Mouse (Mus musculus): Measurements from ENCODE around the gene Itpr1. TPM values are rescaled to one million over a fixed set of nuclear protein-coding genes. Genes with fewer than 3 reads are reported as not detected.

Itpr1 gene
- total RNA-seq (2021) = 10 to 100 TPM; 57.3 to 63.4 TPM
- long read RNA-seq, experiment 1, partial matches to known transcripts = 1 of 4 reads
- long read RNA-seq, experiment 1, other reads (novel, unspliced or antisense) = 3 of 4 reads
- long read RNA-seq, experiment 2, partial matches to known transcripts = 1 of 5 reads
- long read RNA-seq, experiment 2, other reads (novel, unspliced or antisense) = 4 of 5 reads

DNA sequence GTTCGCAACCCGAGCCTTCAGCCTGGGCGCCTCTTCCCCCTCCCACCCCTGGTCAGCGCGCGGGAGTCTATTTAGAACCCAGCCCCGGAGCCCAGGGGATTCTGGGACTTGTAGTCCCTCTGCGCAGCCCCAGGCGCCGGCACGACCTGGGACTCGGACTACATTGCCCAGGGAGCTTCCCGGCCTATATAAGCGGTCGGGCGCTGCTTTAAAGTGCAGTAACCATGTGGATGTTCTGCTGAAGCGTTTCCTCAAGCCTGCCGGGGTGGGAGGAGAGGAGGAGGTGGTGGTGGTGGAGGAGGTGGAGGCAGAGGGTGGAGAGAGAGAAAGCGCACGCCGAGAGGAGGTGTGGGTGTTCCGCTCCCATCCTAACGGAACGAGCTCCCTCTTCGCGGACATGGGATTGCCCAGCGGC, at the start of gene Itpr1:
Gene Itpr1, plus strand, starts transcription at position 216 of the 415 bp plus-strand sequence.
- intact Hi-C loops (cut with DNase I) = loop anchor here (5.0 kb wide), 2 partner anchors 116 to 119 kb away; no protein-coding TSS in a partner anchor
- DNase-seq = peak; percentile 97

DNA sequence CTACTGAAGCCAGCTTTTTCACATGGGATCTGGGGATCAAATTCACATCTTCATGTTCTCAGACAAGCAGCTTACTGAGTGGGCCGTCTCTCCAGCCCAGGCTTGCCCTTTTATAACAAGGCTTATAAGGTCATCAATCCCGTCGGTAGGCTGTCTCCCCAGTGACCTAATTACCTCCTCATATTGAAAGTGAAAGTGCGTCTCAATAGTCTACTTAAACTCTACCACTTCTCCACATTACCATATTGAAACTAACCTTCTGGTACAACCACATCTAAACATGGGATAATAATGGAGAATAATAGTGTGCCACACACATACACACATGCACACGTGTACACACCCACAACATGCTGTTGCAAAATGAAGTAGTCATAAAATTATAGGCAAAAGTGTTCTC, 48.0 kb upstream of the Itpr1 start:
- DNase-seq = no peak
- intact Hi-C loops (cut with DNase I) = no loop called here

DNA sequence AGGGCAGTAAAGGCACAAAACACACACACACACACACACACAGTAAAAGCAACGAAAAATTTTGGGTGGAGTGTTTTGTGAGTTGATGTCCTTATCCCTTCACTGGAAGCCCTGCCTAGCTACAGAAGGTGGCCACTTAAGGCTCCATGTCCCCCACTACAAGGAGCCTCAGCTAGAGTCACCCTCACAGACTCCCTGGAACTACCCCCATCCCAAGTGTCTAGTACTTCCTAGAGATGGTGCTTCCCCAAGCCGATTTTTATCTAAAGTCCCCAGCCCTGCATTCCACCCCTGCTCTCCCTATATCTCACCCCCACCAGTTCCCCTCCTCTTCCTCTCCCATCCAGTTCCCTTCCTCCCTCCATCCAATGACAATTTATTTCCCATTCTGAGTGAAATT, 47.3 kb upstream of the Itpr1 start:
- intact Hi-C loops (cut with DNase I) = no loop called here
- no peak for DNase-seq

DNA sequence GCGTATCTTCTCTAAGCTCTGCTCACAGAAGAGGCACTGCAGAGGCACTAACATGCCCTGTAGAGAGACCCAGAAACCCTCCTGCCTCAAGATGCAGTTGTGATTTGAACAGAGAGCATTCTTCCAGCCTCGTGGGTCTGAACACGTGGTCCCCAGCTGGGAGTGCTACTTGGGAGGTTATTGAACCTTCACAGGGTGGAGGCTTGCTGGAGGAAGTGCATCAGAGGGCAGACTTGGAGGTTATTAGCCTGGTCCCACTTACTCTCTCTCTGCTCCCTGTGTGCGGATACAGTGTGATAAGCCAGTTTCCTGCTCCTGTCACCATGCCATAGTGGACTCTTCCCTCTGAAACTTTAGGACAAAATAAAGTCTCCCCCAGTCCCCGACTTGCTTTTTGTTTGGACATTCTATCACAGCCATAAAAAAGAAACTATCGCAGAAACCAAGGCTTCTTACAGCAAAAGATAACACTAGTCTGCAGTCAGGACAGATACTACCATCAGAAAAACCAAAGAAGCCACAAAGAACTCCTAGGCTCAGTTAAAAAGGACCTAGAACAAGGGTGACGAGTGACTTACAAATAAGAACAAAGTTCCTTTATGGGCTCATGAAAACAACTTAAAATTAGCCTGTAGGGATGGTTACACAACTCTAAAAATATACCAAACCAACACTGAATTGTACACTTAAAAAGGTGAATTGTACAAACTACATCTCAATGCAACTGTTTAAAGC, 44.8 kb upstream of the Itpr1 start:
- no peak for DNase-seq
- intact Hi-C loops (cut with DNase I) = no loop called here

DNA sequence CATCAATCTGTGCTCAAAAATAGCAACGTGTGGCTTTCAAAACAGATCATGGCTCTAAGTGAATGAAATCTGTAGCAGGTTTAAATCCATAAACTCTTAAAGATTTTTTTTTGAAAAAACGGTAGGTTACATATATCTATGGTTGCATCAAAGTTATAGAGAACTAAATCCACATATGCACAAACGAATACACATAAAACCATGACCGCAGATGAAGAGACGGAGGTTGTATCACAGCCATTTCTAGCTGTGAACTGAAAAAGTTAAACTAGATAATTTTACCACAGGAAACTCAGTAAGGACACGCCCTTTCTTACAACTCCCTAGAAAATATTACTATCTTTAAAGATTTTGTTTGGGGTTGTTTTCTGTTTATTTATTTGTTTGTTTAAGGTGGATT, 44.2 kb upstream of the Itpr1 start:
- DNase-seq = no peak
- intact Hi-C loops (cut with DNase I) = no loop called here

DNA sequence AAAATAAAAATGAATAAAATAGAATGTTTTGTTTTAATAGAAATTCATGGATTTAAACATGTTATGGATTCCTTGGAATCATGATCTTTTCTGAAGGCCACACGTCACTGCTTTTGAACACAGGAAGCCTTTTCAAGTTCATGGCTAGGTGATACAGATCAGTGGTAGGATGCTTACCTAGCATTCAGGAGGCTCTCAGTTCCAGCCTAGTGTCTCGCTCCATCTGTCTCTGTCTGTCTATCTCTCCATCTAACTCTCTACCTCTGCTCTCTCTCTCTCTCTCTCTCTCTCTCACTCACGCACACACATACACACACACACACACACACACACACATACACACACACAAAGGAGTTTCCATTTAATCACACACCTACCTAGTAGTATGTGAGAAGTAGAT, 43.4 kb upstream of the Itpr1 start:
- DNase-seq = no peak
- intact Hi-C loops (cut with DNase I) = no loop called here

DNA sequence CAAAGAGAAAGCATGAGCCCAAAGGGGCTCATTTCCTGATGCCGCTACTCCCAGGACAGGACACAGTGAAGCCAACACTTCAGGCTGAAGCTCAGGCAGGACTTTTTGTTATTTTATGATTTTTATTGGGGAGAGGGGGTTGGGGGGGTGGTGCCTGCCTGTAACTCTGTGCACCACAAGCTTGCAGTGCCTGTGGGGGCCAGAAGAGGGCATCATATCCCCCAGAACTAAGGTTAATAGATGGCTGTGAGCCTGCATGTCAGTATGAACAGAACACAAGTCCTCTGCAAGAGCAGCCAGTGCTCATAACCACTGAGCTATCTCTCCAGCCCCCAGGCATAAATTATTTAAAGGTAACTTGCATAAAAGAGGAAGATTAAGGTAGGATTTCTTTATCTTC, 40.7 kb upstream of the Itpr1 start:
- no peak for DNase-seq
- intact Hi-C loops (cut with DNase I) = no loop called here

DNA sequence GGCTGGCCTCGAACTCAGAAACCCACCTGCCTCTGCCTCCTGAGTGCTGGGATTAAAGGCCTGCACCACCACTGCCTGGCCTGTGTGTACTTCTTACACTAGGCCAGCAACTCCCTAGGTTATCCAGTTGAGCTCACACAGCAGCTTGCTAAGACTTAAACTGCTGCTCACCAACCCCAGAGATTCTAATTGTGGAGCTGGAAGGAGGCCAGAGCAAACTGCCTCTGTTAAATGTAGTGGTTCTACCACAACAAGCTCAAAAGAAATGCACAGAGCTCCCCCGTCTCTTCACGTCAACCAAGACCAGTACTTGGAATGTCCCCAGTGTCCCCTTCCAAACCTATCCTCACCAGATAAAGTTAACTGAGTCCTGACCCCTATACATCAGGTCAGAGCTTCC, 38.7 kb upstream of the Itpr1 start:
- peak in 1 of 2 experiments; percentile 11 for DNase-seq
- intact Hi-C loops (cut with DNase I) = no loop called here

DNA sequence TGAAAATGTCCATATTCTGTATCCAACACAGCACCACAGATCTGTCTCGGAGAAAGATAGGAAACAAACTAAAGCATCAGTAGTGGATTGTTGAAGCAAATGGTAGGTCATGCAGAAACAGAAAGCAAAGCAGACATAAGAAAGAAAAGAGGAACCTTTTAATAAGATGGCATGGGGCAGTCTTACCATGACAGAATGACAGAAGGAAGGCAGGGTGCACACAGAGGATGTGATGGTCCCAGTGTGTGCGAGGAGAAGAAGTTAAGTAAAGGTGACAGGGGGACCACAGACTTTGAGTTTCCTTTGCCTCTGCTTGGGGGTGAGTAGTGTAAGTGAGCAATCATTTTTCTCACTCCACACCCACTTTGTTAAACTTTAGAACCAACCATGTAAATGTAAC, 33.8 kb upstream of the Itpr1 start:
- no peak for DNase-seq
- intact Hi-C loops (cut with DNase I) = no loop called here

DNA sequence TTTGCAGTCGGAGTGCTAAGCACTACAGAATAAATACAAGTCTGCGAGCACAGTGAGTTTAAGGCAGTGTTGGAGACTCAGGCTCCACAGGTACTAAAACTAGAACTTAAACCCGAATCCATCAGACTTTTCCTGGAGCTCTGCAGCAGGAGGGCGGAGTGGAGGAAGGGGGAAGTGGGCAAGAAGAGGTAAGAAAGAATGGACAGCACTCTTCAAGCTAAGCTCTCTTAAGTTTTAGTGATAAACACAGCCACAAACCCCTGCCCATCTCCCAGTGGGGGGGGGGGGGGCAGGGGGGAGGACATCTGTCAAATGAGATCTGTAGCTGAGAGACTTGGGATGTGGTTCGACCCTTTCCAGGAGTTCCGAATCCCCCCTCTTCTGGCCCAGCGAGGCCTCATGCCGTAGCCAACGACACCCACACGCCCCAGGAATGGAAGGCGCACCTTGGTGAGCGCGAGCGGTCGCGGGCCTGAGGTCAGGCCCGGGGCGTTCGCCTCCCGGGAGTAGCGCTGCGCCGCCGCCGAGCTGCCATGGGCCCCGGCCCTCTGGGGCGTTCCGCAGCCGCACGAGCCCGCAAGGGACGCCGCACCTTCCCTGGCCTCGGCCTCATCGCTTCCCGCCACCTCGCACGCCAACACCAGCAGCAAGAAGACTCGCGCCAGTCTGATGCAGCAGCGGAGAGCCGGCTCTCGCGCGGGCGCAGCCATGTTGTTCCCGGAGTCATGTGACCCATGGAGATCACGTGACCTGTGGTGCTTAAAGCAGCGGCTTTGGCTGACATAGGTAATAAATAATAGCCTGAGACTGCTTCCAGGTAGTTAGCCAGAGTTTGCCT, 27.8 kb upstream of the Itpr1 start, which contains the start of gene Sumf1:
Gene Sumf1, minus strand, starts transcription at position 736 of the 838 bp plus-strand sequence.
- DNase-seq = peak; percentile 84 to 93
- intact Hi-C loops (cut with DNase I) = no loop called here

DNA sequence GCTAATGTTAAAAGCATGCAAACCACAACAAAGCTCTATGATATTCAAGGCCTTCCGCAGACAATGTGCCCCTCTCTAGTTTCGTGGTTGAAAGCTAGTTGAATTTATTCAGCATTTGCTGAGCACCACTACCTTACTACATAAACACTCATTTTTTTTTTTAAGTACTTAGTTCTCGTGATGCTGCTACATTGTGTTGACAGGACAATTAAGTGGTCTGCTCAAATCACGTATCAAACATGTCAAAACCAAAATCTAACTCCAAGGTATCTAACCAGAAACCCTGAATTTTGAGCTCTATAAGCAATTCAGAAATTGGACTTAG, 27.2 kb upstream of the Itpr1 start:
- intact Hi-C loops (cut with DNase I) = no loop called here

DNA sequence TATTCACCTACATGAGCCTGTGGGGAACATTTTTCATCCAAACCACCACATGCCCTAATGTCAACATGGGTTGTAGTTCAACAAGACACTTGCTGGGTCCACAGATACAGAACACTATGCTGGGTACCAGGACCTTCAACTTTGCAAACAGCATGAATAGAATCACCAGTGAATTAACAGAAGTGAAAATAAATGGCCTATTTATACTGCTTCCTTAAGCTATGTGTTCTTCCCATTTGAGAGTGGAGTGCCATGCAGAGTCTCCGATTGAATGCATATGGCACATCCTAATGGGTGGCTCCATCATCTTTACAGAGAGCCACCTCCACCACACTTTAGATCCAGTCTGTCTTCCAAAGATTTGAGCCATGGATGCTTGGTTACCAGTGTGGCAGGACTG, 22.2 kb upstream of the Itpr1 start:
- intact Hi-C loops (cut with DNase I) = no loop called here
- DNase-seq = no peak

More for the DNA sequence above, 27.2 kb upstream of the Itpr1 start:
- no peak for DNase-seq

DNA sequence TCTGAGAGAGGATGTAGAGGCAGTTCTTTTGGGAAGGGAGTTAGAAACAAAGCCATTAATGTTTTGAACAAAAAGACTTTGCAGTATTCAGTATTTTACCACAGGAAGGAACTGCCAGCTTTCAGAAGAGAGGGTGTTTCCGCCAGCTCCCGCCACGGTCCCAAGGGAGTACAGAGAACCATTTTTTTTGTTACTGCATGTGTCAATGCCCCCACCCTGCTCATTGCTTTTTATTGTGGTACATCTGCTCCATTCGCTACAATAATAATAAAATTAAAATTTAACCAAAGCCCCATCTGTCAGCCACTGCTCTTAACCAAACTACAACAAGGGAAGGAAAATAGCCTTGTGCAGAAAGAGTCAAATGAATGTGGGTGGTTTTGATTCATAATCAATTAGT, 20.3 kb upstream of the Itpr1 start:
- no peak for DNase-seq
- intact Hi-C loops (cut with DNase I) = no loop called here

DNA sequence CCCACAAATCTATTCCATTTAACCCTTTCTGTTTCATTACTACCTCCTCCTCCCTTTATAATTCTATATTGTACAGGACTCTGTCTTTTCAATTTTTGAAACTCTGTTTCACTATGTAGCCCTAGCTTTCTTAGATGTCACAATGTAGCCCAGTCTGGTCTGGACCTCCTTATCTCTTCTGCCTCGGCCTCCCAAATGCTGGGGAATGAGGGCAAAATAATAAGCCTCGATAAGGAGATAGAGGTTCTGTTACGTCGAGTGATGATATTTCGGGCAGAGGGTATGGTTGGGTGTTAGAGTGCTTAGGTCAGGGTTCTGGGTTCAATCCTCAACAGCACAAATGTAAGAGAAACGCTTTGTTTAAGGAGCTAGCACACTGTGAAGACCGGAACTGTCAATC, 16.2 kb upstream of the Itpr1 start:
- intact Hi-C loops (cut with DNase I) = no loop called here
- no peak for DNase-seq

DNA sequence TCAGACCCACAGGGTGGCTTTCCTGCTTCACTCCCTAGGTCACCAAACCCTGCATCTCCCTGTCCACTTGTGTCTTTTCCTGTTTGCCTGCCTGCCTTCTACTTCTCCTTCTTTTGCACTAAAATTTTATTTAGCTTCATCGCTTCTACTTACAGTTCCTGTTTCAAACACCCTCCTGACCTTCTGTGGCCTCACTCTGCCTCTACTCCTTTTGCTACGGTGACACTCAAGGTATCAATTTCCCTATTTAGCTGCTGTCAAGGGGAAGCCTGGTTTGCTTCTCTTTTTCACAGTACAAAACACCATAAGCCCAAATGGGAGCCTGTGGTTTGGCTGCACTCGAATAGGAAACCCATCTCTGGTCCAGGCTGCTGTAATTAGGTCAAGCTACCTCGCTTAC, 15.8 kb upstream of the Itpr1 start:
- intact Hi-C loops (cut with DNase I) = no loop called here
- DNase-seq = no peak

DNA sequence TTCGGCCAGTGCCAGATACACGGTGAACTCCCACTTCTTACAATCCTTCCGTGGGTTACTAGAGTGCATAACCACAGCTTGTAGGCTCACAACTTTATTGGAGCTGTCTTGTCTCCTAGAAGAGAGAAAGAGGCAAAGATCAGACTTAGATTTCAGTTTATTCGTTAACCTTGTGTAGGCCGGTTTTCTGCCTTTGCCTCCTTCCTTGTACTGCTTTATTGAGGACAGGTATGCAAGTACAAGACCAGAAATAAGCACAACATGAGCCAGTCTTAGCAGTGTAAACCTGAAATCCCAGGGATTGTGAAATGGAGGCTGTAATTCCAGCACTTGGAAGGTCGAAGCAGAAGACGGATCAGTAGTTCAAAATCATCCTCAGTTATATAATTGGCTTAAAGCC, 14.6 kb upstream of the Itpr1 start:
- intact Hi-C loops (cut with DNase I) = no loop called here
- DNase-seq = no peak

DNA sequence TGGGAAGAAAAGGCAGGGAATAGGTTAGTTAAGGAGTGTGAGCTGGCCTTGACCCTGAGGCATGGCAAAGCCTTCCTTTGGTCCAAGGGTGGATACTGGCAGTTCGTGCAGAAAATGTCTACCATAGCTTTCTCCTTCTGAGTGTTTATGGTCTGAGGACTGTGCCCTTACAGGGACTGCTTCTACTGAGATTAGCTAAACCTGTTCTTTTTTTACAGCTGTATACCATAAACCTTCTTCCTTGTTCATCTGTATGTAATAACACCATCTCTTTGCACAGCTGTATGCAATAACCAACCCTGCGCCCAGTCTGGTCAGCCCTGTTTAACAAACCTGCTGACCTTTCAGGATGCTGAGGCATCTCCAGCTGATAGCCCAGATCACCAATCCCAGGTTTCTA, 8.6 kb upstream of the Itpr1 start:
- intact Hi-C loops (cut with DNase I) = no loop called here
- DNase-seq = no peak

DNA sequence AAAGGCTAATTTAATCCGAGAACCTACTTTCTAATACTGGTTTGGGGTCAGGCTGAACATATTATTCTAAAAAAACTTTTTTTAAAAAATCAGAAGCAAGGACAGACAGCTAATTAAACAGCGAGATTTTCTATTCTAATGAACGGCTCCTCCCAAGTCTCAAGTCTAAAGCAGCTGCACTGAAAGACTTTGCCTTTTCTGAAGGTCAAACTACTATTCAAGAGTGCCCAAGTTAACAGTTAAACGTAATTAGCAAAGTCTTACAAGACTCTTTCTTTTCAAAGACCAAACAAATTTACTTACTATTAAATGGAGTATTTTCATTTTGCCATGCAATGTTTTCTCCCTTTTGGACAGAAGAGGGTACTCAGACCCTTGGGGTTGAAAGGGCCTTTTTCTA, 6.8 kb upstream of the Itpr1 start:
- intact Hi-C loops (cut with DNase I) = no loop called here
- no peak for DNase-seq

DNA sequence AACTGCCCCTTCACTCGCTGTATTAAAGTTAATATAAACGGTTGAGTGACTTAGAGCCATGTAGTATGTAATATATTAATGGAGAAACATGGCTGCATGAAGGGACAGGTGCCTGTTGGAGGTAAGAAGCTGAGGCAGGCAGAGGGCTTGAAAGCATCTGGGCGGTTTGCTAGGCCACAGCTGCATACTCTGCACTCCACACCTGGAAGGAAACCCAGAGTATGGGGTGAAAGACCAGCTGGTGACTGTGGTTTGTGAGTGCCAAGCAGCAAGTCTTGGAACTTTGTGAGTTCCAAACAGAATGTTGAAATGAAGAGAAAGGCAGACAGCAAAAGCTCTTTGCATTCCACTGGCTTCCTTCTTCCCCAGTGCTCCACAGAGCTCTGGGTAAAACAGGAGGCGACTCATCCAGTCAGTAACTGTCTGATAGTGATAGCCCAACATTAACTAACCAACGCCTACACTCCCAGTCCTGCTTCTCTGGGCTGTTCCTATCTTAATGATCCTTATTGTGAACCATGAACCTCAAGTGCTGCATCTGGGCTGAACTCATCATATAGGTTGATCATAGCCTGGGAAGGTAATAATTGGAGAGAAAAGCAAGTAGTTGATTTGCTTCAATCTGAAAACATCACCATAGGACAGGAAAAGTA, 5.9 kb upstream of the Itpr1 start:
- intact Hi-C loops (cut with DNase I) = no loop called here
- no peak for DNase-seq

DNA sequence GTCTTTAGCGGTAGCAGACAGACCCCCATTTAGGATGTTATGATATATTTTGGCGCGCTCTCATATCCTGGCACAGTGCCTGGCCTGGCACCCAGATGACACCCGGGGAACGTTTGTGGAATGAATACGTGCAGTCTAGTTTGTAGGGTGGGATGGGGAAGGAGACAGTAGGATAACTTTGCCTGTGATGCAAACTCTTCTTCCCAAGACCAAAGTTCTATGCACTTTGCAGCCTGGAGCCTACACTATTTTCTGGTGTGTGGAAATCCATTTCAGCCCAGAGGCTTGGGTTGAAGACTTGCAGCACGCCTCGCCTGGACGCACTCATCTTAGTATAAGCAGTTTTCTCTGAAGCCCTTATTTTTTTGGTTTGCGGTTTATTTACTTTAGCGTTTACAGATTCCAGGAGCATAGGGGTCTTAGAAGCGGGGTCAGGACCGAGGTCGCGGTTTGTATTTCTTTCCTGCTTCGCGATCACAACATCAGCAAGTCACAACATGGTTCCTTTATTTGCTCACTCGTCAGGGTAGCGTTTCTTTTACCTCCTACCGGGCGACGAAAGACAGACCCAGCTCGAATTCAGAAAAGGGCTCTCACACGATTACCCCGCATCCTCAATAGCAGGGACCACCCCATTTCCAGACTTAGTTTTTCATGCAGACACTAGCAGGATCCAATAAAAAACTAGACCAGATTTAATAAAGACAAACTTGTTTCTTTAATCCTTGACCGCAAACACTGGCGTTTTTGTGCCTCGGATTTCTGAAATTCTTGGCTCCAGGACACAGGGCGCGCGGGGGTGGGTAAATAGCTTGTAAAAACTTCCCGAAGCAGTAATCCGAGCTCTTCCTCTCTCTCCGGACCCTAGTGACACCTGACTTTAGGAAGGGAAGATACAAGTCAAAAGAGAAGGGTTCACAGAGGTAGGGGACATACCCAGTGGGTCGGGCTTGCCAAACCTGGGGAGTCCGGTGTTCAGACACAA, 708 bp upstream of the Itpr1 start:
- no peak for DNase-seq
- intact Hi-C loops (cut with DNase I) = loop anchor here (5.0 kb wide), 2 partner anchors 115 to 120 kb away; no protein-coding TSS in a partner anchor

Data from heart, postnatal 14 days (tissue).